Mouse (Mus musculus) cortical plate, adult 2 months (tissue): Measurements from ENCODE around the gene Arhgap15.

Experiments
- CTCF ChIP-seq: fragments of 200-500 bp; IDR thresholded peaks from 2 replicates; pipeline ENCODE4 v1.5.1; 2011; ENCODE audit warnings: mild to moderate bottlenecking, control low read depth, low read length; ENCODE audit not compliant: insufficient read depth; ENCODE audit errors: extremely low read depth
- POLR2A ChIP-seq: fragments of 200-500 bp; IDR thresholded peaks from 2 replicates; pipeline ENCODE4 v1.6.1; 2011; ENCODE audit warnings: mild to moderate bottlenecking, low read length, control low read depth; ENCODE audit not compliant: insufficient read depth; ENCODE audit errors: extremely low read depth

DNA sequence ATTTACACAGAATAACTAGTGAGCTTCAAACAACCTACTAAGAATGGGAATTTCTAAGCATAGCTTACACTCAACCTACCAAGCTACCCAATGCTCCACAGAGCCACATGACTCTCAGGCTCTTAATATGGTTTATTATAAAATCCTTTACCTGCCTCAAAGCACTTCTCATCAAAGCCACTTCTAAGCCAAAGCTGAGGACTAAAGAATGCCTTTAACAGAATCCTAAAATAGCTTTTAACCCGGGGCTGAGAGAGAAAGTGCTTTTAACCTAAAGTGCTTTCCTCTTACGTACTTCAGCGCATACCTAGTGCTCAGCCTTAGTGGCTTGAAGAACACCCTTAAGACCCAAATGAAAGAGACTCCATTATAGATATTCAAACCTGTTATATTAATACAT, 380.9 kb downstream of the Arhgap15 start:
- TF ChIP-seq POLR2A (no peak), CTCF (no peak)
